Mouse (Mus musculus): ENCODE measurements around the gene Opcml. TPM values are rescaled to one million over a fixed set of nuclear protein-coding genes. Genes with fewer than 3 reads are reported as not detected.

Opcml gene
- polyA plus RNA-seq, 1 experiment from 2014 or later = 6.0 TPM

DNA sequence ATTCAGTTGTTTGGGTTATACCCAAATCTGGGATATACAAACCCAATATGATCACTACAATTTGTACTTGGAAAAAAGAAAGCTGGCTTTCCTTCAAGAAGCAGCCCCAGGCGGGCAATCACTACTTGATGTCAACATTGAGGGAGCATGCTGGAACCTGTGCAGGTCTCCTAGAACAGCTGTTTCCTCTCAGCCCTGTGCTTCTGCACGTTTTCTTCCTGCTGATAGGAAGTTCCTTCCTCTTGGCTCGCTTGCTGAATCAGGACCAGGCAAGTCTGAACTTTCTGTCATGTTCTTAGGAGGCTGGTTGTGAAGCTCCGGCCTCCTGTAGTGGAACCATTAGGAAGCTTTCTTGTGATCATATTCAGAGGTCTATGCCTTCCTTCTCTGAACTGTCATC is 746.1 kb downstream of the Opcml start:
- 49% methylated on average over 4 of the region's 4 CpGs for WGBS
- no peak overlapping the region for H3K4me3 ChIP-seq (ENCODE audit: low read depth, low read length)
- H3K4me2 ChIP-seq (ENCODE audit: low read depth, low read length) = no peak overlapping the region
- DNase-seq (ENCODE audit: low spot score) (peak; percentile 66), ATAC-seq (ENCODE audit: low read depth) (no peak)
- no peaks in the 10 kb centered on the region for H3K36me3 ChIP-seq (ENCODE audit: control insufficient read depth, insufficient read depth, low read length)
- no peak overlapping the region for H3K9ac ChIP-seq (ENCODE audit: low read depth, low read length)
- H3K27ac ChIP-seq (replicated peaks; ENCODE audit: low read depth, low read length) = no peak overlapping the region
- no peaks in the 10 kb centered on the region for H3K27me3 ChIP-seq (replicated peaks; ENCODE audit: control insufficient read depth, insufficient read depth, low read length)
- no peaks in the 10 kb centered on the region for H3K4me1 ChIP-seq (ENCODE audit: control insufficient read depth, insufficient read depth, low read length)
- no peaks in the 10 kb centered on the region for H3K9me3 ChIP-seq (ENCODE audit: control insufficient read depth, low read length)

DNA sequence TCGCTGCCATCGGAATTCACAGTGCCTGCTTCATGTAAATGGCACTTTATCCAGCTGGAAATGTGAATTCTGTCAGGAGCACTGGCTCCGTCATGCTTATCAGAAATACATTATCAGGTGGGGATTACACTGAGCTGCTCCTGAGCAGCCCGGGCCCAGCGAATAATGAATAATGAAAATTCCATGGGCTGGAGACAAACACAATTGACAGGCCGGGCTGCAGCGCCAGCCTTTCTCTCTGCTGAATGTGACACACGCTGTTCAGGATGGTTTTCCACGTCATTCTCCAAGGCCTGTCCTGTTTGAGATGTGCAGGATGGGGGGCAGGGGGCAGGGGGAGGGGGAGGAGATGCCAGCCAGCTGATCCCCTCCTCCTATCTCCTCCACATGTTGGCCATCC is 757.6 kb downstream of the Opcml start:
- Histone ChIP-seq H3K4me1 (ENCODE audit: control insufficient read depth, insufficient read depth, low read length) (no peaks in the 10 kb centered on the region), H3K4me3 (ENCODE audit: low read depth, low read length) (no peak overlapping the region), H3K9ac (ENCODE audit: low read depth, low read length) (no peak overlapping the region), H3K4me2 (ENCODE audit: low read depth, low read length) (no peak overlapping the region), H3K36me3 (ENCODE audit: control insufficient read depth, insufficient read depth, low read length) (no peaks in the 10 kb centered on the region), H3K9me3 (ENCODE audit: control insufficient read depth, low read length) (no peaks in the 10 kb centered on the region), H3K27ac (replicated peaks; ENCODE audit: low read depth, low read length) (no peak overlapping the region), H3K27me3 (replicated peaks; ENCODE audit: control insufficient read depth, insufficient read depth, low read length) (no peaks in the 10 kb centered on the region)
- no peak for ATAC-seq (ENCODE audit: low read depth)
- WGBS = 68% methylated on average over 9 of the region's 9 CpGs
- DNase-seq (ENCODE audit: low spot score) = no peak

- no peak for DNase-seq (ENCODE audit: low spot score)
- Histone ChIP-seq H3K4me2 (ENCODE audit: low read depth, low read length) (no peak overlapping the region), H3K27ac (replicated peaks; ENCODE audit: low read depth, low read length) (no peak overlapping the region), H3K27me3 (replicated peaks; ENCODE audit: control insufficient read depth, insufficient read depth, low read length) (no peaks in the 10 kb centered on the region), H3K4me3 (ENCODE audit: low read depth, low read length) (no peak overlapping the region), H3K36me3 (ENCODE audit: control insufficient read depth, insufficient read depth, low read length) (no peaks in the 10 kb centered on the region), H3K9me3 (ENCODE audit: control insufficient read depth, low read length) (no peaks in the 10 kb centered on the region), H3K4me1 (ENCODE audit: control insufficient read depth, insufficient read depth, low read length) (no peaks in the 10 kb centered on the region), H3K9ac (ENCODE audit: low read depth, low read length) (no peak overlapping the region)
- WGBS = 54% methylated on average over 1 of the region's 1 CpGs
- no peak for ATAC-seq (ENCODE audit: low read depth)
Observed at GRCm38 (mm10) chr9:28552387-28553182, 762.0 kb downstream of the Opcml start.

DNA sequence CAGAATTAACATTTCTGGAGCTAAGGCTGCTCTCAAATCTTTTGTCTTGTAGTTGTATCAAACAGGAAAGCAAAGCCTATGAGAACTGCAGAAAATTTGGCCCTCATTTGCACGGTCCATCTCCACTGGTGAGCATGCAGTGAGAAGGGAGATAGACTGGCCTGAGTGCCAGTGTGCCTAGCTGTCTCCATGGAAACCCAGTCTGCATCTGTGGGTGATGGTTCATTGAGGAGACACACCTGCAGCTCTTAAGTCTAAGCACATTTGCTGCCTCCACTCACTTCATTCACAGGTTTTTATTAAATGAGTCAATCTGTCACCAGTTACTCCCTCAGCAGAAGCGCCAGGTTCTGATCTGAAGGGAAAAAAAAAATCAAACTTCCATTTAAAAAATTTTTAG is 768.1 kb downstream of the Opcml start:
- H3K27me3 ChIP-seq (replicated peaks; ENCODE audit: control insufficient read depth, insufficient read depth, low read length) = no peaks in the 10 kb centered on the region
- no peak overlapping the region for H3K9ac ChIP-seq (ENCODE audit: low read depth, low read length)
- no peak overlapping the region for H3K4me2 ChIP-seq (ENCODE audit: low read depth, low read length)
- no peaks in the 10 kb centered on the region for H3K9me3 ChIP-seq (ENCODE audit: control insufficient read depth, low read length)
- H3K36me3 ChIP-seq (ENCODE audit: control insufficient read depth, insufficient read depth, low read length) = no peaks in the 10 kb centered on the region
- no peak for DNase-seq (ENCODE audit: low spot score)
- no peak overlapping the region for H3K4me3 ChIP-seq (ENCODE audit: low read depth, low read length)
- 85% methylated on average over 2 of the region's 2 CpGs for WGBS
- no peak for ATAC-seq (ENCODE audit: low read depth)
- H3K4me1 ChIP-seq (ENCODE audit: control insufficient read depth, insufficient read depth, low read length) = no peaks in the 10 kb centered on the region
- no peak overlapping the region for H3K27ac ChIP-seq (replicated peaks; ENCODE audit: low read depth, low read length)

DNA sequence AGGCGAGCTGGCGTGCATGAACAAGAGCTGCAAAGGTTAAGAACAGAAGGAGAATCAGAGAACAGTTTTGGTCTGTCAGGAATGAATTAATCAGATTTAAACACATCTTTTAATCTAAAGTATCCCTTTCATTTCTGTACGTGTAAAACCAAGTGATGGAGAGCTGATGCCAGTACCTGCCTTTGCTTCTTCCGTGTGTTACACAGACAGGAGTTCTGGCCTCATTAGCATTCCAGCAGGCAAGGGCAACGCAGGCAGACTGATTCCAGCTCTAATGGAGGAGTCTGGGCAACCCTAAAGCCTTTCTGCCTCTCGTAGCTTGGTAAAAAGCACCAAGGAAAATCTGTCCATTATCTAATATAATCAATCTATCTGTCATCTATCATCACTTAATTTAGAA is 771.2 kb downstream of the Opcml start:
- no peak for ATAC-seq (ENCODE audit: low read depth)
- H3K27me3 ChIP-seq (replicated peaks; ENCODE audit: control insufficient read depth, insufficient read depth, low read length) = no peaks in the 10 kb centered on the region
- H3K36me3 ChIP-seq (ENCODE audit: control insufficient read depth, insufficient read depth, low read length) = no peaks in the 10 kb centered on the region
- H3K4me2 ChIP-seq (ENCODE audit: low read depth, low read length) = no peak overlapping the region
- no peaks in the 10 kb centered on the region for H3K4me1 ChIP-seq (ENCODE audit: control insufficient read depth, insufficient read depth, low read length)
- H3K4me3 ChIP-seq (ENCODE audit: low read depth, low read length) = no peak overlapping the region
- 48% methylated on average over 6 of the region's 6 CpGs for WGBS
- H3K9me3 ChIP-seq (ENCODE audit: control insufficient read depth, low read length) = no peaks in the 10 kb centered on the region
- DNase-seq (ENCODE audit: low spot score) = no peak
- no peak overlapping the region for H3K27ac ChIP-seq (replicated peaks; ENCODE audit: low read depth, low read length)
- H3K9ac ChIP-seq (ENCODE audit: low read depth, low read length) = no peak overlapping the region

- no peaks in the 10 kb centered on the region for H3K27me3 ChIP-seq (replicated peaks; ENCODE audit: control insufficient read depth, insufficient read depth, low read length)
- H3K36me3 ChIP-seq (ENCODE audit: control insufficient read depth, insufficient read depth, low read length) = no peaks in the 10 kb centered on the region
- H3K4me3 ChIP-seq (ENCODE audit: low read depth, low read length) = no peak overlapping the region
- no peaks in the 10 kb centered on the region for H3K9me3 ChIP-seq (ENCODE audit: control insufficient read depth, low read length)
- H3K4me1 ChIP-seq (ENCODE audit: control insufficient read depth, insufficient read depth, low read length) = no peaks in the 10 kb centered on the region
- WGBS = 68% methylated on average over 14 of the region's 14 CpGs
- H3K4me2 ChIP-seq (ENCODE audit: low read depth, low read length) = no peak overlapping the region
- no peak for ATAC-seq (ENCODE audit: low read depth)
- H3K9ac ChIP-seq (ENCODE audit: low read depth, low read length) = no peak overlapping the region
- no peak for DNase-seq (ENCODE audit: low spot score)
- H3K27ac ChIP-seq (replicated peaks; ENCODE audit: low read depth, low read length) = no peak overlapping the region
Observed at GRCm38 (mm10) chr9:28563066-28563683, 772.6 kb downstream of the Opcml start.

DNA sequence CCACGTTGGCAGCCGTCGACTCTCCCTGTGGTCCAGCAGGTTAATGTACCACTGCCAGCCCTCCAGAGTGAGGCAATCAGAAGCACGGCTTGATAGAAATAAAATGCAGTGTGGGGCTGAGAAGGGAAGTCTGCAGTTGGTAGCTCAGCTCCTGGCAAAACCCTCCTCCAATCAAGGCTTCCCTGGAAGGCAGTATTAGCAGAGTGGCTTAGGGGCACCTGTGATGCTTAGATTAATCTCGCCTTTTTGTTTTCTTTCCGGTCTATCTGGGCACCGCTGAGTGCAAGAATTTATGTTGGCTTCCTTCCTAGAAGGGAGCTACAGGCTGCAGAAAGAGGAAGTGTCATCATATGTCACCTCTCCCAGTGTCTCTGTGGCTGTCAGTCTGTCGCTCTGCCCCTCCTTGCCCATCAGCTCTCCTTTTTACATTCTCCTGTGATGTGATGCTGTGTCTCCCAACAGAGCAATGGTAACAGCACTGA is 778.5 kb downstream of the Opcml start:
- Histone ChIP-seq H3K27me3 (replicated peaks; ENCODE audit: control insufficient read depth, insufficient read depth, low read length) (no peaks in the 10 kb centered on the region), H3K4me1 (ENCODE audit: control insufficient read depth, insufficient read depth, low read length) (peaks cover 15% of the 10 kb centered on the region), H3K27ac (replicated peaks; ENCODE audit: low read depth, low read length) (peak overlapping the region; percentile 28; the same call in 1 of the 2 replicates), H3K4me3 (ENCODE audit: low read depth, low read length) (no peak overlapping the region), H3K9ac (ENCODE audit: low read depth, low read length) (no peak overlapping the region), H3K9me3 (ENCODE audit: control insufficient read depth, low read length) (no peaks in the 10 kb centered on the region), H3K36me3 (ENCODE audit: control insufficient read depth, insufficient read depth, low read length) (no peaks in the 10 kb centered on the region), H3K4me2 (ENCODE audit: low read depth, low read length) (no peak overlapping the region; the same call in 1 of the 2 replicates)
- peak; percentile 57 for DNase-seq (ENCODE audit: low spot score)
- WGBS = 12% methylated on average over 8 of the region's 8 CpGs
- ATAC-seq (ENCODE audit: low read depth) = peak; percentile 68

DNA sequence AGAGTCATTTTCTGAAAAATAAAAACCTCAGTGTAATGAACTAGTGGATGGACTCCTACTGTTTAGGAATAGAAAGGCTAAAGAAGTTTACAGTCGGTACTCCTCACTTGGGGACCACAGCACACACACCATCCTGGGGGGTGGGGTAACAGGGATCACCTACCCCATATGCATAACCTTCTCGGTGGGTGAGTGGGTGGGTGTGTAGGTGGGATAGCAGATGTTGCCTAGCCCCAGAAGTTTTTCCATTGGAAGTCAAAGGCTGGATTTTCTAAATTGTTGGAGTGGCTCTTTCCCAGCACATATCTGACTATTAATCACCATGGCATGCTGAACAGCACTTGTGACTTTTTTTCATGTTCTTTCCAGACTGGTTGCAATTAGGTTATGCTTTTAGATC is 779.2 kb downstream of the Opcml start:
- Histone ChIP-seq H3K27me3 (replicated peaks; ENCODE audit: control insufficient read depth, insufficient read depth, low read length) (no peaks in the 10 kb centered on the region), H3K9ac (ENCODE audit: low read depth, low read length) (no peak overlapping the region), H3K4me1 (ENCODE audit: control insufficient read depth, insufficient read depth, low read length) (peaks cover 15% of the 10 kb centered on the region), H3K27ac (replicated peaks; ENCODE audit: low read depth, low read length) (0 out of 2 replicates have a peak overlapping the region, but pooled peaks have one; percentile 28), H3K9me3 (ENCODE audit: control insufficient read depth, low read length) (no peaks in the 10 kb centered on the region), H3K4me2 (ENCODE audit: low read depth, low read length) (no peak overlapping the region), H3K36me3 (ENCODE audit: control insufficient read depth, insufficient read depth, low read length) (no peaks in the 10 kb centered on the region), H3K4me3 (ENCODE audit: low read depth, low read length) (no peak overlapping the region)
- no peak for ATAC-seq (ENCODE audit: low read depth)
- DNase-seq (ENCODE audit: low spot score) = peak; percentile 2
- WGBS = 12% methylated on average over 2 of the region's 2 CpGs

All from embryonic facial prominence, embryonic 14.5 days (tissue).